Comparison of ENCODE assay signal across 26 mouse cellular contexts in the genomic region with DNA sequence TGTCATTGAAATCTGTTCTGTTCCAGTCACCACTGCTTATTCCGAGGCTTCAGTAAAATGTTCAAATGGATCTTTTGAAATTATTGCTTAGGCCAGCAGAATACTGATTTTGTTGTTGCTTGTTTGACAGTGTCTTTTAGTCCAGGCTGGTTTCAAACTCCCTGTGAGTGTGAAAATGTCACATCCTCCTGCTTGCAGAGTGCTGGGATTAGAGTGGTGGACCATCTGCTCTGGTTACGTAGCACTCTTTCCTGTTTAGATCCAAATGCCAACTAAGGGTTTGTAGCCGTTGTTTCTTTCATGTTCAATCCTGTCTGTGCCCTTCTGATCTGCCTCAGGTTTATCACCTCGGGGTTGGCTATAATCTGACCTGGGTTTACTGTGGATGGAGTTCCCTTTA.
DNase-seq lines count a peak whose midpoint lies in the region; ATAC-seq and TF ChIP-seq lines count a peak whose summit lies in the region.
"Had no signal": no experiment of that assay in that cellular context is flagged by ENCODE, and none has a peak within 500 bp of the region (broad histone marks: within the 10 kb centered on the region; RNA-seq: fewer than 3 reads in every experiment).

No protein-coding gene starts in this region.

- no peak overlapping the region for H3K27ac ChIP-seq in forebrain, postnatal 0 days (ENCODE audit: low read depth, low read length)
- no peak overlapping the region for H3K27ac ChIP-seq in forebrain, embryonic 10.5 days
- 0 out of 2 replicates have a peak overlapping the region, but pooled peaks have one; percentile 16 for H3K27ac ChIP-seq in layer of hippocampus, adult 2 months
- H3K27ac ChIP-seq: embryonic facial prominence, embryonic 13.5 days; embryonic facial prominence, embryonic 15.5 days; forebrain, embryonic 13.5 days; forebrain, embryonic 15.5 days had no signal

- ATAC-seq in forebrain, postnatal 0 days = peak; percentile 66
- ATAC-seq in common myeloid progenitor, adult 5-6 weeks (replicated peaks; ENCODE audit: low read depth, poor library complexity, severe bottlenecking) = 0 out of 2 replicates have a peak, but pooled peaks have one; percentile 30
- ATAC-seq: activated CD4-positive, CD25-positive, alpha-beta regulatory T cell, adult 4 months; CD4-positive, CD25-positive, alpha-beta regulatory T cell, adult 4 months; forebrain, embryonic 13.5 days; forebrain, embryonic 15.5 days; Patski had no signal

- WGBS in forebrain, postnatal 0 days = 61% methylated on average over 4 of the region's 4 CpGs
- 89% methylated on average over 4 of the region's 4 CpGs for WGBS in forebrain, embryonic 10.5 days

- H3K4me2 ChIP-seq in forebrain, postnatal 0 days (ENCODE audit: low read depth) = no peak overlapping the region
- H3K4me2 ChIP-seq: embryonic facial prominence, embryonic 13.5 days; embryonic facial prominence, embryonic 15.5 days; forebrain, embryonic 13.5 days; forebrain, embryonic 15.5 days had no signal

- H3K4me3 ChIP-seq in forebrain, postnatal 0 days (ENCODE audit: low read depth, low read length) = no peak overlapping the region
- no peak overlapping the region for H3K4me3 ChIP-seq in forebrain, embryonic 10.5 days
- H3K4me3 ChIP-seq in layer of hippocampus, adult 2 months = no peak overlapping the region
- H3K4me3 ChIP-seq: embryonic facial prominence, embryonic 13.5 days; embryonic facial prominence, embryonic 15.5 days; erythroblast, embryonic 14.5 days; forebrain, embryonic 13.5 days; forebrain, embryonic 15.5 days had no signal

- H3K27me3 ChIP-seq in forebrain, postnatal 0 days (ENCODE audit: insufficient read depth, low read length) = no peaks in the 10 kb centered on the region
- no peaks in the 10 kb centered on the region for H3K27me3 ChIP-seq in forebrain, embryonic 10.5 days (ENCODE audit: poor library complexity, severe bottlenecking)
- H3K27me3 ChIP-seq: CH12.LX; embryonic facial prominence, embryonic 13.5 days; embryonic facial prominence, embryonic 15.5 days; forebrain, embryonic 13.5 days; forebrain, embryonic 15.5 days; Patski had no signal

- no peaks in the 10 kb centered on the region for H3K9me3 ChIP-seq in forebrain, postnatal 0 days (ENCODE audit: low read length)
- H3K9me3 ChIP-seq in forebrain, embryonic 10.5 days = no peaks in the 10 kb centered on the region
- H3K9me3 ChIP-seq: embryonic facial prominence, embryonic 13.5 days; embryonic facial prominence, embryonic 15.5 days; forebrain, embryonic 13.5 days; forebrain, embryonic 15.5 days had no signal

- DNase-seq in forebrain, postnatal 0 days = peak; percentile 29
- no peak for DNase-seq in forebrain, embryonic 10.5 days (ENCODE audit: extremely low spot score, low spot score)
- no peak for DNase-seq in layer of hippocampus, adult 2 months (ENCODE audit: low spot score in 2 of 2)
- DNase-seq in layer of hippocampus, adult 11-12 months (ENCODE audit: low spot score) = no peak
- no peak for DNase-seq in cerebellum, adult 11 months
- no peak for DNase-seq in adrenal gland, adult 8-10 months
- DNase-seq: adrenal gland, postnatal 10 days; adrenal gland, postnatal 25 days; B cell, adult 2 months; cerebellum, adult 11-12 months; cerebellum, adult 2 months; cerebellum, adult 9-10 months; cerebellum, postnatal 10 days; cerebellum, postnatal 25 days; embryo, embryonic 11 days had no signal

- no peaks in the 10 kb centered on the region for H3K36me3 ChIP-seq in forebrain, postnatal 0 days (ENCODE audit: insufficient read depth)
- H3K36me3 ChIP-seq in forebrain, embryonic 10.5 days (replicated peaks) = no peaks in the 10 kb centered on the region
- H3K36me3 ChIP-seq: embryonic facial prominence, embryonic 13.5 days; embryonic facial prominence, embryonic 15.5 days; forebrain, embryonic 15.5 days; G1E had no signal

- no peak overlapping the region for H3K9ac ChIP-seq in forebrain, postnatal 0 days
- H3K9ac ChIP-seq: embryonic facial prominence, embryonic 13.5 days; embryonic facial prominence, embryonic 15.5 days; forebrain, embryonic 13.5 days; forebrain, embryonic 15.5 days had no signal

- H3K4me1 ChIP-seq in forebrain, postnatal 0 days (ENCODE audit: insufficient read depth) = no peaks in the 10 kb centered on the region
- no peaks in the 10 kb centered on the region for H3K4me1 ChIP-seq in forebrain, embryonic 10.5 days
- H3K4me1 ChIP-seq: embryonic facial prominence, embryonic 13.5 days; embryonic facial prominence, embryonic 15.5 days; forebrain, embryonic 13.5 days had no signal

- TF ChIP-seq CTCF in forebrain, postnatal 0 days (IDR thresholded peaks at IDR 0.05; ENCODE audit: low read depth) = no peak
- TF ChIP-seq CTCF in layer of hippocampus, adult 2 months (conservative IDR thresholded peaks at IDR 0.05) = no peak
